8 mouse cellular contexts compared by ENCODE assay signal in genomic region chr9:78488890-78489420, GRCm38 (mm10). TPM values are rescaled to one million over a fixed set of nuclear protein-coding genes. Genes with fewer than 3 reads are reported as not detected.
DNase-seq lines count a peak whose midpoint lies in the region; ATAC-seq and TF ChIP-seq lines count a peak whose summit lies in the region.

TSS of gene Eef1a1 (minus strand) at chr9:78489151.

- peak within 1 kb of the TSS; percentile 64 for H3K4me2 ChIP-seq in embryonic facial prominence, embryonic 11.5 days (ENCODE audit: low read depth, low read length)

- 0 out of 2 replicates have a peak, but pooled peaks have one; percentile 16 for ATAC-seq in embryonic facial prominence, embryonic 11.5 days (replicated peaks; ENCODE audit: insufficient number of reproducible peaks, low FRiP score, low TSS enrichment, low read depth)
- peak; percentile 81 for ATAC-seq in monocyte, adult 5-6 weeks (replicated peaks; ENCODE audit: insufficient number of reproducible peaks, low FRiP score, low TSS enrichment, poor library complexity, severe bottlenecking)

- TF ChIP-seq CTCF in liver, adult 2 months (IDR thresholded peaks at IDR 0.05; ENCODE audit: low read depth, low read length) = no peak

- no peaks in the 10 kb centered on the region for H3K79me2 ChIP-seq in liver, adult 2 months (ENCODE audit: control insufficient read depth, insufficient read depth, low read length)

- 0 out of 2 replicates have a peak, but pooled peaks have one; percentile 32 for TF ChIP-seq POLR2A in liver, adult 2 months (IDR thresholded peaks at IDR 0.05; ENCODE audit: extremely low read depth, insufficient read depth, low read length)

- H3K4me1 ChIP-seq in embryonic facial prominence, embryonic 11.5 days (ENCODE audit: control insufficient read depth, insufficient read depth, low read length) = no peaks in the 10 kb centered on the region
- peaks cover 2% of the 10 kb centered on the region; the same call in 1 of the 2 replicates for H3K4me1 ChIP-seq in liver, adult 2 months (ENCODE audit: control insufficient read depth, insufficient read depth, low read length)

- peak; percentile 54 for DNase-seq in 416B (ENCODE audit: low read depth)
- peak; percentile 59 to 61 for DNase-seq in adrenal gland, adult 18-20 months (ENCODE audit: low spot score in 2 of 2)
- DNase-seq in embryonic facial prominence, embryonic 11.5 days (ENCODE audit: low spot score) = peak; percentile 58
- DNase-seq in heart, adult 9 months (ENCODE audit: low spot score in 2 of 2) = peak; percentile 48 to 67
- peak; percentile 63 to 68 for DNase-seq in kidney, adult 8-10 months
- DNase-seq in liver, adult 2 months (ENCODE audit: extremely low read depth, low read depth, low spot score) = peak; percentile 63
- peak; percentile 76 for DNase-seq in testis, postnatal 10 days (ENCODE audit: low spot score)

- WGBS in embryonic facial prominence, embryonic 11.5 days = 6% methylated on average over 13 of the region's 20 CpGs
- WGBS in liver, adult 2 months = 3% methylated on average over 19 of the region's 20 CpGs

- no peaks in the 10 kb centered on the region for H3K36me3 ChIP-seq in embryonic facial prominence, embryonic 11.5 days (replicated peaks; ENCODE audit: control insufficient read depth, insufficient read depth, low read depth, low read length)
- no peaks in the 10 kb centered on the region for H3K36me3 ChIP-seq in liver, adult 2 months (ENCODE audit: control insufficient read depth, insufficient read depth, low read length)

- peak within 1 kb of the TSS; percentile 68 for H3K9ac ChIP-seq in embryonic facial prominence, embryonic 11.5 days (replicated peaks; ENCODE audit: low read length)
- H3K9ac ChIP-seq in liver, adult 2 months (ENCODE audit: low read depth, low read length) = peak within 1 kb of the TSS; percentile 82

- no peaks in the 10 kb centered on the region for H3K9me3 ChIP-seq in embryonic facial prominence, embryonic 11.5 days (replicated peaks; ENCODE audit: control insufficient read depth, low read length)

- no peak within 1 kb of the TSS for H3K27ac ChIP-seq in embryonic facial prominence, embryonic 11.5 days (replicated peaks; ENCODE audit: low read depth, low read length)
- peak within 1 kb of the TSS; percentile 68 for H3K27ac ChIP-seq in liver, adult 2 months (replicated peaks; ENCODE audit: insufficient read depth, low read depth, low read length)

- H3K4me3 ChIP-seq in embryonic facial prominence, embryonic 11.5 days (ENCODE audit: low read depth, low read length) = peak within 1 kb of the TSS; percentile 37
- peak within 1 kb of the TSS; percentile 55 for H3K4me3 ChIP-seq in liver, adult 2 months (ENCODE audit: insufficient read depth, low read depth, low read length)

- no peaks in the 10 kb centered on the region for H3K27me3 ChIP-seq in embryonic facial prominence, embryonic 11.5 days (ENCODE audit: control insufficient read depth, insufficient read depth, low read length)
- no peaks in the 10 kb centered on the region for H3K27me3 ChIP-seq in liver, adult 2 months (ENCODE audit: control insufficient read depth, insufficient read depth, low read length)

RNA-seq across cellular contexts. Expression of gene Eef1a1, which starts in this region (rescaled TPM):
- total RNA-seq in adrenal gland, adult 18-20 months (2021) = 1,000 to 10,000 TPM; 6,346 to 6,879 TPM
- 5,291 and 5,417 TPM in 2 replicates for polyA plus RNA-seq in embryonic facial prominence, embryonic 11.5 days (2014; fragmentation: Nextera tagmentation; extraction: Ambion mirVana)
- total RNA-seq in liver, adult 2 months (2014; rRNA removed) = 7,986 and 8,406 TPM in 2 replicates
- 2,468 and 2,707 TPM in 2 replicates for polyA plus RNA-seq in liver, adult 2 months (2012; rRNA removed)
- total RNA-seq in monocyte, adult 5-6 weeks (2017) = 6,370 to 7,055 TPM (median 6,774 TPM) in 3 replicates
